Mouse (Mus musculus): ENCODE data around the gene Col8a2.
A peak's percentile ranks its signal among the peaks of the same experiment; 100 is the strongest.

The Col8a2 gene

DNA sequence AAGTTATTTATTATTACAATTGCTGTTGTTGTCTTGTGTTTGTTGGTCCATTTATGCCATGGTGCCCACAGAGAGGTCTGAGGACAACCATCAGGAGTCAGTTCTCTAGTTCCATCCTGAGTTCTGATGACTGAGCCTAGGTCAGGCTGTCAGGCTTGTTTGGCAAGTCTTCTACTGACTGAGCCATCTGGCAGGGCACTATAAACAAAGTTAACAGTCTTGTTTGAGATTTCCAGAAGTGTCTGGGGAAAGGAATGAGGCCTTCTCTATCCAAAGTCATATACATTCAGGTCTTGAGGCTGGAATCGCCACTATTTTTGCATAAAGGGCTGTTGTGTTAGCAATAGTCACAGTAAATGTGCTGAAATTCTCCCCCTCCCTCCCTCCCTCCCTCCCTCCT lies 45.2 kb downstream of the Col8a2 start:
- no peak for DNase-seq (ENCODE audit: low read depth, low spot score)

- peak; percentile 39 for DNase-seq (ENCODE audit: low read depth, low spot score)
Measured at GRCm38 (mm10) chr4:126332358-126332757, 45.8 kb downstream of the Col8a2 start.

- DNase-seq (ENCODE audit: low read depth, low spot score), result no peak
Measured at GRCm38 (mm10) chr4:126339461-126339860, 52.9 kb downstream of the Col8a2 start.

DNA sequence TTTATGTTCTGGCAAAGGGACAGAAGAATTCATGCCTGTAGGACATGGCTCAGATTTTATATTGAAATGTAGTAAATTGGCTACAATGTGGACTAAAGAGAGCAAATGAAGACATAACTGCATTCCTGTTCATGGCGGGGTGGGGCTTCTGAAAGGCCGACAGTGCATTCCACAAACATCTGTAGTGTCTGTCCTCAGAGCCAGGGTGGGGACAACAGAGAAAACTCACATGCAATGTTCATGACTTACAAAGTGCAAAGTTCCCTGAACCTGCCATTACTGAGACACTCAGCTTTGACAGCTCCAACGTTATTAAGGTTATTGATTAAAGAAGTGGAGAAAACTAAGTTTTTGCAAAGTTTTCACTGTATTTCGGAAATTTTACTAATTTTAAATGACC lies 56.9 kb downstream of the Col8a2 start:
- no peak for DNase-seq (ENCODE audit: low read depth, low spot score)

DNA sequence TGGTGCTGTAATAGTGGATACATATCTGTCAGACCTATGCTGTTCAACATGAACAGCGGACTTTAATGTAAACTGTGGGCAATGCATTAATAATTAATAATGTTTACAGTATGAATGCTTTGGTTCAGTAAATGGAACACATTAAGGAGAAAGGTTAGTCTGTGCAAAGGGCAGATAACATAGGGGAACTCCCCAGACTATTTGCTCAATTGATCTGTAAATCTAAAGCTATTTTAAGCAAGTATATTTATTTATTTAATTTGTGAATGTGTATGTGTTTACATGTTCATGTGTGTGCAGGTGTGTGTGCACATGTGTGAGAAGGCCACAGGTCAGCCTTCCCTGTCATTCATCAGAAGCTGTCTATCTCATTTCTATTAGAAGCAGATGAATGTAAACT lies 73.5 kb downstream of the Col8a2 start:
- DNase-seq (ENCODE audit: low read depth, low spot score), result no peak

Measured in CD4-positive, CD25-positive, alpha-beta regulatory T cell, adult 2 months (primary cell).